Mouse (Mus musculus): Measurements from ENCODE around the gene Abca7. TPM values are rescaled to one million over a fixed set of nuclear protein-coding genes. Genes with fewer than 3 reads are reported as not detected.

Gene Abca7
- total and polyA plus RNA-seq, 2 experiments from 2014 or later: 1.9 to 9.3 TPM

- H3K9me3 ChIP-seq (ENCODE audit: low read length): no peaks in the 10 kb centered on the region
- H3K36me3 ChIP-seq (ENCODE audit: insufficient read depth, low read length): no peaks in the 10 kb centered on the region
- no peak overlapping the region for H3K27ac ChIP-seq (ENCODE audit: low read depth, low read length)
- H3K4me3 ChIP-seq (ENCODE audit: low read depth, low read length): no peak overlapping the region
- H3K9ac ChIP-seq (replicated peaks; ENCODE audit: low read length, poor library complexity, severe bottlenecking): no peak overlapping the region
- WGBS: 15% methylated on average over 12 of the region's 15 CpGs
- peaks cover 17% of the 10 kb centered on the region for H3K27me3 ChIP-seq (ENCODE audit: insufficient read depth, low read length)
- no peak for TF ChIP-seq CTCF (IDR thresholded peaks at IDR 0.05)
- no peak for DNase-seq (ENCODE audit: low spot score)
- ATAC-seq (ENCODE audit: low FRiP score): no peak
- no peaks in the 10 kb centered on the region for H3K4me1 ChIP-seq (ENCODE audit: insufficient read depth, low read length)
- H3K4me2 ChIP-seq (ENCODE audit: low read depth, low read length, poor library complexity, severe bottlenecking): no peak overlapping the region
Measured at GRCm38 (mm10) chr10:80018739-80019297, 22.5 kb downstream of the Abca7 start.

GRCm38 (mm10) chr10:80019471-80020131 is 23.3 kb downstream of the Abca7 start:
- Histone ChIP-seq H3K36me3 (ENCODE audit: insufficient read depth, low read length) (no peaks in the 10 kb centered on the region), H3K9me3 (ENCODE audit: low read length) (no peaks in the 10 kb centered on the region), H3K9ac (replicated peaks; ENCODE audit: low read length, poor library complexity, severe bottlenecking) (no peak overlapping the region), H3K4me1 (ENCODE audit: insufficient read depth, low read length) (no peaks in the 10 kb centered on the region), H3K27ac (ENCODE audit: low read depth, low read length) (no peak overlapping the region), H3K4me3 (ENCODE audit: low read depth, low read length) (no peak overlapping the region), H3K4me2 (ENCODE audit: low read depth, low read length, poor library complexity, severe bottlenecking) (no peak overlapping the region), H3K27me3 (ENCODE audit: insufficient read depth, low read length) (peaks cover 10% of the 10 kb centered on the region)
- TF ChIP-seq CTCF (IDR thresholded peaks at IDR 0.05): no peak
- no peak for DNase-seq (ENCODE audit: low spot score)
- no peak for ATAC-seq (ENCODE audit: low FRiP score)
- 9% methylated on average over 20 of the region's 20 CpGs for WGBS

- TF ChIP-seq CTCF (IDR thresholded peaks at IDR 0.05): no peak
- peaks cover 6% of the 10 kb centered on the region for H3K27me3 ChIP-seq (ENCODE audit: insufficient read depth, low read length)
- no peaks in the 10 kb centered on the region for H3K36me3 ChIP-seq (ENCODE audit: insufficient read depth, low read length)
- no peaks in the 10 kb centered on the region for H3K9me3 ChIP-seq (ENCODE audit: low read length)
- H3K27ac ChIP-seq (ENCODE audit: low read depth, low read length): no peak overlapping the region
- no peak for DNase-seq (ENCODE audit: low spot score)
- no peak overlapping the region for H3K4me3 ChIP-seq (ENCODE audit: low read depth, low read length)
- no peak overlapping the region for H3K4me2 ChIP-seq (ENCODE audit: low read depth, low read length, poor library complexity, severe bottlenecking)
- no peak for ATAC-seq (ENCODE audit: low FRiP score)
- WGBS: 29% methylated on average over 11 of the region's 11 CpGs
- no peak overlapping the region for H3K9ac ChIP-seq (replicated peaks; ENCODE audit: low read length, poor library complexity, severe bottlenecking)
- H3K4me1 ChIP-seq (ENCODE audit: insufficient read depth, low read length): no peaks in the 10 kb centered on the region
Measured at GRCm38 (mm10) chr10:80020191-80020590, 23.9 kb downstream of the Abca7 start.

GRCm38 (mm10) chr10:80020603-80021319 is 24.5 kb downstream of the Abca7 start:
- ATAC-seq (ENCODE audit: low FRiP score): no peak
- 83% methylated on average over 18 of the region's 18 CpGs for WGBS
- H3K4me2 ChIP-seq (ENCODE audit: low read depth, low read length, poor library complexity, severe bottlenecking): no peak overlapping the region
- no peaks in the 10 kb centered on the region for H3K4me1 ChIP-seq (ENCODE audit: insufficient read depth, low read length)
- H3K27me3 ChIP-seq (ENCODE audit: insufficient read depth, low read length): peaks cover 6% of the 10 kb centered on the region
- no peaks in the 10 kb centered on the region for H3K9me3 ChIP-seq (ENCODE audit: low read length)
- DNase-seq (ENCODE audit: low spot score): no peak
- no peak overlapping the region for H3K27ac ChIP-seq (ENCODE audit: low read depth, low read length)
- H3K4me3 ChIP-seq (ENCODE audit: low read depth, low read length): no peak overlapping the region
- H3K9ac ChIP-seq (replicated peaks; ENCODE audit: low read length, poor library complexity, severe bottlenecking): no peak overlapping the region
- H3K36me3 ChIP-seq (ENCODE audit: insufficient read depth, low read length): no peaks in the 10 kb centered on the region
- TF ChIP-seq CTCF (IDR thresholded peaks at IDR 0.05): no peak

GRCm38 (mm10) chr10:80021320-80021641 is 25.0 kb downstream of the Abca7 start:
- no peak overlapping the region for H3K27ac ChIP-seq (ENCODE audit: low read depth, low read length)
- H3K4me3 ChIP-seq (ENCODE audit: low read depth, low read length): no peak overlapping the region
- H3K4me1 ChIP-seq (ENCODE audit: insufficient read depth, low read length): no peaks in the 10 kb centered on the region
- no peak for TF ChIP-seq CTCF (IDR thresholded peaks at IDR 0.05)
- H3K36me3 ChIP-seq (ENCODE audit: insufficient read depth, low read length): no peaks in the 10 kb centered on the region
- H3K9ac ChIP-seq (replicated peaks; ENCODE audit: low read length, poor library complexity, severe bottlenecking): no peak overlapping the region
- H3K4me2 ChIP-seq (ENCODE audit: low read depth, low read length, poor library complexity, severe bottlenecking): no peak overlapping the region
- WGBS: 93% methylated on average over 13 of the region's 13 CpGs
- ATAC-seq (ENCODE audit: low FRiP score) (peak; percentile 17; the same call in 1 of the 2 replicates), DNase-seq (ENCODE audit: low spot score) (no peak)
- H3K9me3 ChIP-seq (ENCODE audit: low read length): no peaks in the 10 kb centered on the region
- H3K27me3 ChIP-seq (ENCODE audit: insufficient read depth, low read length): peaks cover 6% of the 10 kb centered on the region

- WGBS: 85% methylated on average over 12 of the region's 12 CpGs
- no peak overlapping the region for H3K9ac ChIP-seq (replicated peaks; ENCODE audit: low read length, poor library complexity, severe bottlenecking)
- peaks cover 6% of the 10 kb centered on the region for H3K27me3 ChIP-seq (ENCODE audit: insufficient read depth, low read length)
- no peak for TF ChIP-seq CTCF (IDR thresholded peaks at IDR 0.05)
- no peak overlapping the region for H3K27ac ChIP-seq (ENCODE audit: low read depth, low read length)
- H3K4me1 ChIP-seq (ENCODE audit: insufficient read depth, low read length): no peaks in the 10 kb centered on the region
- no peaks in the 10 kb centered on the region for H3K9me3 ChIP-seq (ENCODE audit: low read length)
- H3K36me3 ChIP-seq (ENCODE audit: insufficient read depth, low read length): no peaks in the 10 kb centered on the region
- ATAC-seq (ENCODE audit: low FRiP score): no peak
- no peak overlapping the region for H3K4me3 ChIP-seq (ENCODE audit: low read depth, low read length)
- no peak overlapping the region for H3K4me2 ChIP-seq (ENCODE audit: low read depth, low read length, poor library complexity, severe bottlenecking)
- no peak for DNase-seq (ENCODE audit: low spot score)
Measured at GRCm38 (mm10) chr10:80022164-80022563, 25.9 kb downstream of the Abca7 start.

Measured in midbrain, postnatal 0 days (tissue).